Mouse (Mus musculus) E14TG2a.4 (cell line): ENCODE data around the gene Pbx2.

Experiments used
- CTCF ChIP-seq: conservative IDR thresholded peaks from 2 replicates; pipeline ENCODE4 v1.5.1; 2014; ENCODE audit warnings: low read length
- POU5F1 ChIP-seq: IDR thresholded peaks from 2 replicates; pipeline ENCODE4 v1.6.1; 2014; ENCODE audit warnings: low read length, borderline replicate concordance

DNA sequence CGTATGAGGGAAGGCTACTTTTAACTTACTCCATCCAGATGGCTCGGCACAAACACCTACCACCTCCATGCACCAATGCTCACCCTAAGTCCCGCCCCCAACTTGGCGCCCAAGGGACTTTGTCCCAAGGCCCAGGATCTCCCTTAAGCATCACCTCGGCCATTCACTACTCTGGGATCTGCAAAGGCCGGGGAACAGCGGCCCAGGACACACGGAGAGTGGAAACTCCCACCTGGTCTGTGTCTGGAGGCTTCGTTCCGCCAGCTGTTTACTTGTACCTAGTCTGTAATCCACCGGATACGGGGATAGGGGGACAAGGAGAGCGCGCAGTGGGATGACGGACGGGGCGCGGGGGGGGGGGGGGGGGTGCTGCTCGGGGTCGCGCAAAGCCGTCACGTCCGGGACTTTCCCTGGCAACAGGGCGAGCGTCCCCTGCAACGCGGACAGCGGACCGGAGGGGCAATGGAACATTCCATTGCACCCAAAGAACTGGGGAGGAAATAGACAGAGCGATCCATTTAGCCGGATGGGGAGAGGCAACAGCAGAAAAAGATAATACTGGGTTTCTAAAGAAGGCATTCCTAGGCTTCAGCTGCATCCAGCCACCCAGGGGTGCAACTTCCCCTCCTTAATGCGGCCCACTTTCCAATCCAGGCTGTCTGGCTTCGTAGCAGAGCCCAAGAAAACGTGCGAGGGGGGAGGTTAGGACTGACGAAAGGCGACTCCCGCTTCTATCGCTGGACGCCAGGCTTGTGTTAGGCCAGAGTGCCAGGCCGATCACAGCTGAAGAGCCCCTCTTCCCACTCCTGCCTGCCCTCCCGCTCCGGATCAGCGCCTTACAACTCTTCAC is 36.3 kb downstream of the Pbx2 start:
- TF ChIP-seq CTCF (no peak), POU5F1 (no peak)
